Comparison of ENCODE assay signal across 8 mouse cellular contexts in the genomic region with DNA sequence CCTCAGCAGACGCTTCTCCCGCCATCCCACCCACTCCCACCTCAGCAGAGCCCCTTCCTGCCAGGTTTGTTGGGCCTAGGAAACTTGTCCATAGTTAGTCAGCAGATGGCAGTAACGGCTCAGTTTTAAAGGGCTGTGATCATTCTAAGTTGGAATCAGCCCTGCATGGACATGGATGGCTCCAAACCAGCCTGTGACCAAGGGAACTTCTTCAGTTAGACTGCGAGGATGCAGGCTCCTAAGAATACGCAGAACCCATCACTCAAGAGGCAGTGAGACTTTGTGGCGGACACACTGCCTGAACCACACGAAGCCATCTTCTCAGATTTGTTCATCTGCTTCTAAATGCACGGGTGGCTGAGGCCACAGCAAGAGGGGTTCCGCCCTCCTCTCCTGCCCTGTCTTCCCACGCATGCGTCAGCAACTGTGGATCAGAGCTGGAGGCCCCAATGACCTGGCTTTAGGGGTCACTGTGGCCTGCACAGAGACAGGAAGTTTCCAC. TPM values are rescaled to one million over a fixed set of nuclear protein-coding genes. Genes with fewer than 3 reads are reported as not detected.
DNase-seq lines count a peak whose midpoint lies in the region; ATAC-seq and TF ChIP-seq lines count a peak whose summit lies in the region.

No protein-coding gene starts in this region.

- no peaks in the 10 kb centered on the region; the same call in 1 of the 2 replicates for H3K27me3 ChIP-seq in E14TG2a.4 (ENCODE audit: insufficient read depth, low read length)
- no peaks in the 10 kb centered on the region for H3K27me3 ChIP-seq in forebrain, embryonic 13.5 days
- H3K27me3 ChIP-seq in liver, embryonic 13.5 days, result no peaks in the 10 kb centered on the region
- H3K27me3 ChIP-seq in neural tube, embryonic 11.5 days (ENCODE audit: control insufficient read depth, insufficient read depth, low read length), result no peaks in the 10 kb centered on the region

- H3K9ac ChIP-seq in forebrain, embryonic 13.5 days, result no peak overlapping the region
- no peak overlapping the region for H3K9ac ChIP-seq in liver, embryonic 13.5 days
- H3K9ac ChIP-seq in neural tube, embryonic 11.5 days (ENCODE audit: low read length), result no peak overlapping the region

- peak overlapping the region; percentile 69 for H3K4me3 ChIP-seq in E14TG2a.4 (replicated peaks; ENCODE audit: low read length)
- no peak overlapping the region for H3K4me3 ChIP-seq in forebrain, embryonic 13.5 days
- H3K4me3 ChIP-seq in liver, embryonic 13.5 days (replicated peaks), result no peak overlapping the region
- no peak overlapping the region for H3K4me3 ChIP-seq in neural tube, embryonic 11.5 days (ENCODE audit: low read depth, low read length)

- H3K27ac ChIP-seq in forebrain, embryonic 13.5 days, result no peak overlapping the region
- H3K27ac ChIP-seq in liver, embryonic 13.5 days, result no peak overlapping the region
- no peak overlapping the region for H3K27ac ChIP-seq in neural tube, embryonic 11.5 days (ENCODE audit: low read depth, low read length)

- peak overlapping the region; percentile 10; the same call in 1 of the 2 replicates for H3K4me2 ChIP-seq in forebrain, embryonic 13.5 days
- no peak overlapping the region for H3K4me2 ChIP-seq in liver, embryonic 13.5 days
- H3K4me2 ChIP-seq in neural tube, embryonic 11.5 days (ENCODE audit: low read depth), result no peak overlapping the region

- H3K36me3 ChIP-seq in E14TG2a.4 (ENCODE audit: insufficient read depth, low read length), result 0 out of 2 replicates have a peak, but pooled peaks cover 4% of the 10 kb centered on the region
- no peaks in the 10 kb centered on the region for H3K36me3 ChIP-seq in forebrain, embryonic 13.5 days (ENCODE audit: poor library complexity, severe bottlenecking)
- H3K36me3 ChIP-seq in liver, embryonic 13.5 days, result no peaks in the 10 kb centered on the region
- no peaks in the 10 kb centered on the region for H3K36me3 ChIP-seq in neural tube, embryonic 11.5 days (ENCODE audit: control insufficient read depth, insufficient read depth, low read length)

- H3K4me1 ChIP-seq in E14TG2a.4 (replicated peaks; ENCODE audit: low read depth, low read length), result peaks cover 4% of the 10 kb centered on the region
- H3K4me1 ChIP-seq in forebrain, embryonic 13.5 days, result no peaks in the 10 kb centered on the region
- H3K4me1 ChIP-seq in liver, embryonic 13.5 days (replicated peaks), result no peaks in the 10 kb centered on the region
- H3K4me1 ChIP-seq in neural tube, embryonic 11.5 days (ENCODE audit: control insufficient read depth, insufficient read depth, low read length), result no peaks in the 10 kb centered on the region

- ATAC-seq in forebrain, embryonic 13.5 days, result peak; percentile 84
- peak; percentile 57 for ATAC-seq in liver, embryonic 13.5 days (ENCODE audit: low read depth)
- ATAC-seq in neural tube, embryonic 11.5 days (ENCODE audit: insufficient read depth, low FRiP score, low TSS enrichment), result peak; percentile 49

- peak; percentile 50 for DNase-seq in c-Kit-positive CD71-negative TER-119-negative erythroid progenitor cells, embryonic 14.5 days (ENCODE audit: low read depth)
- peak; percentile 82 to 85 for DNase-seq in heart, postnatal 10 days
- DNase-seq in kidney, postnatal 25 days, result peak; percentile 81 to 82
- peak; percentile 10 for DNase-seq in liver, embryonic 13.5 days
- DNase-seq in neural tube, embryonic 11.5 days (ENCODE audit: low spot score), result peak; percentile 66
- peak; percentile 44 for DNase-seq in thymus, postnatal 25 days

- peak; percentile 43 for TF ChIP-seq CTCF in E14TG2a.4 (conservative IDR thresholded peaks at IDR 0.05; ENCODE audit: low read length)

- intact Hi-C loops in heart, postnatal 10 days (cut with DNase I), result loop anchor here (1.0 to 10.0 kb wide), 5 partner anchors 182 to 520 kb away; a partner anchor contains a TSS

- H3K9me3 ChIP-seq in E14TG2a.4 (ENCODE audit: low read length), result peaks cover 7% of the 10 kb centered on the region
- no peaks in the 10 kb centered on the region for H3K9me3 ChIP-seq in forebrain, embryonic 13.5 days (replicated peaks)
- no peaks in the 10 kb centered on the region for H3K9me3 ChIP-seq in liver, embryonic 13.5 days (replicated peaks)
- H3K9me3 ChIP-seq in neural tube, embryonic 11.5 days (ENCODE audit: control insufficient read depth, low read length), result no peaks in the 10 kb centered on the region

- 44% methylated on average over 11 of the region's 11 CpGs for WGBS in forebrain, embryonic 13.5 days
- 24% methylated on average over 11 of the region's 11 CpGs for WGBS in liver, embryonic 13.5 days (ENCODE audit: insufficient replicate concordance)
- WGBS in neural tube, embryonic 11.5 days, result 36% methylated on average over 11 of the region's 11 CpGs

RNA-seq across cellular contexts. Expression of a gene that starts 29.1 kb away (rescaled TPM):
- polyA plus RNA-seq in forebrain, embryonic 13.5 days (2015; fragmentation: Nextera tagmentation; extraction: Ambion mirVana), result not detected in 2 replicates
- total RNA-seq in heart, postnatal 10 days (2021), result not detected
- polyA plus RNA-seq in liver, embryonic 13.5 days (2015; fragmentation: Nextera tagmentation; extraction: Ambion mirVana), result 0.15 and 0.27 TPM in 2 replicates
- not detected in 2 replicates for polyA plus RNA-seq in neural tube, embryonic 11.5 days (2014; fragmentation: Nextera tagmentation; extraction: Ambion mirVana)

Comparison
In these comparisons a context has a peak if more than half of its experiments do, and no peak if none do; other contexts are left out.
1. DNase-seq: peak in every context shown above with its lines; median percentile 84 in heart, postnatal 10 days; 82 in kidney, postnatal 25 days; 66 in neural tube, embryonic 11.5 days; 50 in c-Kit-positive CD71-negative TER-119-negative erythroid progenitor cells, embryonic 14.5 days; 44 in thymus, postnatal 25 days; 10 in liver, embryonic 13.5 days.